Mouse (Mus musculus) stomach, postnatal 0 days (tissue): ENCODE results near the gene Mybpc2. TPM values are rescaled to one million over a fixed set of nuclear protein-coding genes. Genes with fewer than 3 reads are reported as not detected.

Experiments used
- ATAC-seq: fragments of 200-750 bp; cut with Nextera tagmentation; 2 replicates; pipeline ENCODE4 v1.8.0; 2017; ENCODE audit not compliant: low FRiP score, low TSS enrichment
- DNase-seq: peaks from one replicate; pipeline ENCODE4 v3.0.0-alpha.2; 2016; ENCODE audit warnings: low spot score
- H3K27ac ChIP-seq: fragments of 300-500 bp; sonication (generic); replicated peaks from 2 replicates; pipeline ENCODE4 v1.5.1; 2014; ENCODE audit warnings: mild to moderate bottlenecking, control low read depth
- H3K27me3 ChIP-seq: fragments of 300-500 bp; sonication (generic); 2 replicates; pipeline ENCODE4 v1.6.1; 2014; ENCODE audit warnings: low read length; ENCODE audit not compliant: control insufficient read depth, insufficient read depth
- H3K36me3 ChIP-seq: fragments of 300-500 bp; sonication (generic); 2 replicates; pipeline ENCODE4 v1.6.1; 2014; ENCODE audit warnings: low read length, mixed read lengths; ENCODE audit not compliant: control insufficient read depth, insufficient read depth
- H3K4me1 ChIP-seq: fragments of 300-500 bp; sonication (generic); replicated peaks from 2 replicates; pipeline ENCODE4 v1.6.1; 2014; ENCODE audit warnings: antibody characterized with exemption; ENCODE audit not compliant: control insufficient read depth, insufficient read depth
- H3K4me2 ChIP-seq: fragments of 300-500 bp; sonication (generic); replicated peaks from 2 replicates; pipeline ENCODE4 v1.6.1; 2014; ENCODE audit warnings: low read depth, mild to moderate bottlenecking, control low read depth, moderate library complexity
- H3K4me3 ChIP-seq: fragments of 300-500 bp; sonication (generic); 2 replicates; pipeline ENCODE4 v1.5.1; 2014; ENCODE audit warnings: low read depth, low read length, control low read depth
- H3K9ac ChIP-seq: fragments of 300-500 bp; sonication (generic); 2 replicates; pipeline ENCODE4 v1.6.1; 2014; ENCODE audit warnings: mild to moderate bottlenecking, low read length, control low read depth, mixed read lengths
- H3K9me3 ChIP-seq: fragments of 300-500 bp; sonication (generic); 2 replicates; pipeline ENCODE4 v1.6.1; 2016; ENCODE audit warnings: low read length; ENCODE audit not compliant: control insufficient read depth
- CTCF ChIP-seq: IDR thresholded peaks from 2 replicates; pipeline ENCODE4 v1.5.1; 2016; ENCODE audit warnings: antibody characterized with exemption, low read depth, mild to moderate bottlenecking, moderate library complexity
- EP300 ChIP-seq: optimal IDR thresholded peaks from 2 replicates; pipeline ENCODE3; 2016; ENCODE audit warnings: antibody characterized with exemption
- WGBS: fragments of 180-500 bp; shearing (Covaris S2); extraction: QIAGEN DNeasy Blood & Tissue Kit; methylation state at CpG from one replicate; pipeline ENCODE4 v1.1.7; 2014; 5-methylcytosine and 5-hydroxymethylcytosine counted together
- polyA plus RNA-seq: library from polyadenylated mRNA; unstranded; fragments of >200 nt; fragmentation: Nextera tagmentation; extraction: Ambion mirVana; gene quantifications from 2 replicates; pipeline ENCODE4 v1.2.1, GENCODE M21; 2015

Mybpc2 gene
- polyA plus RNA-seq, 1 experiment from 2014 or later, result 0.32 TPM

- peaks cover 4% of the 10 kb centered on the region for H3K36me3 ChIP-seq
- H3K27me3 ChIP-seq, result no peaks in the 10 kb centered on the region
- no peak overlapping the region for H3K4me3 ChIP-seq
- peak; percentile 81 for DNase-seq
- H3K9me3 ChIP-seq, result no peaks in the 10 kb centered on the region
- no peak overlapping the region for H3K4me2 ChIP-seq
- no peak overlapping the region for H3K27ac ChIP-seq
- TF ChIP-seq EP300 (no peak), CTCF (peak; percentile 98)
- ATAC-seq, result peak; percentile 43
- H3K4me1 ChIP-seq, result no peaks in the 10 kb centered on the region
- H3K9ac ChIP-seq, result no peak overlapping the region
- 31% methylated on average over 5 of the region's 5 CpGs for WGBS
Observed at GRCm38 (mm10) chr7:44484841-44485571, 39.5 kb downstream of the Mybpc2 start.

- no peak for TF ChIP-seq CTCF
- no peak for TF ChIP-seq EP300
- no peak overlapping the region for H3K4me2 ChIP-seq
- 100% methylated on average over 1 of the region's 1 CpGs for WGBS
- DNase-seq (no peak), ATAC-seq (no peak)
- no peak overlapping the region for H3K9ac ChIP-seq
- H3K36me3 ChIP-seq, result peaks cover 3% of the 10 kb centered on the region; the same call in 1 of the 2 replicates
- H3K4me3 ChIP-seq, result no peak overlapping the region
- H3K27me3 ChIP-seq, result no peaks in the 10 kb centered on the region
- no peak overlapping the region for H3K27ac ChIP-seq
- H3K4me1 ChIP-seq, result no peaks in the 10 kb centered on the region
- H3K9me3 ChIP-seq, result no peaks in the 10 kb centered on the region
Observed at GRCm38 (mm10) chr7:44484109-44484508, 40.3 kb downstream of the Mybpc2 start.

DNA sequence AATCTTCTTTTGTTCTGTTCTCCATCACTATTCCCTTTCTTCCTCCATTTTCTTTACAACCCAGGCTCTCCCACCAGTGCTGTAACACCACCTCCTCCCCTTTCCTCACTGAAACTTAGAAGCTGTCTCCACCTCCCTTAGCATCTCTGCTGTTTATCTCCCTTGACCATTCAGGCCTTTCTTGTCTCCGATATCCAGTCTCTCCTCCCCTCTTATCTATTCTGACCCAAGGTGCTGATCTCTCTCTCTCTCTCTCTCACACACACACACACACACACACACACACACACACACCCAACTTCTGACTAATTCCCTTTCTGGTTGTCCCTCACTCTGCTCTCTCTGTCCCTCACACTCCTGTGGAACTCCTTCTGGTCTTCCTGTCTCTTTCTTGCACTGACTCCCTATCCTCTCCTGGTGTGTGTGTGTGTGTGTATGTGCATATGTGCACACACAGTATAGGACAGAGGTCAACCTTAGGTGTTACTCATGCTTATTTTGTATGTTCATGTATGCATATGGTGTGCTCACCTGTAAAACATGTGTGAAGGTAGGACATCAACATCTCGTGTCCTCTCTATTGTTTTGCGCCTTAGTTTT is 41.5 kb downstream of the Mybpc2 start:
- Histone ChIP-seq H3K36me3 (no peaks in the 10 kb centered on the region), H3K9ac (no peak overlapping the region), H3K4me3 (no peak overlapping the region), H3K4me2 (no peak overlapping the region), H3K4me1 (no peaks in the 10 kb centered on the region), H3K9me3 (no peaks in the 10 kb centered on the region), H3K27ac (no peak overlapping the region), H3K27me3 (no peaks in the 10 kb centered on the region)
- ATAC-seq, result no peak
- WGBS, result 65% methylated on average over 3 of the region's 3 CpGs
- no peak for DNase-seq
- no peak for TF ChIP-seq EP300
- no peak for TF ChIP-seq CTCF

GRCm38 (mm10) chr7:44475046-44475614 is 49.3 kb downstream of the Mybpc2 start:
- no peaks in the 10 kb centered on the region for H3K36me3 ChIP-seq
- no peak overlapping the region for H3K4me2 ChIP-seq
- 31% methylated on average over 5 of the region's 5 CpGs for whole genome bisulfite sequencing
- H3K4me3 ChIP-seq, result no peak overlapping the region
- H3K9ac ChIP-seq, result no peak overlapping the region
- no peaks in the 10 kb centered on the region for H3K9me3 ChIP-seq
- no peaks in the 10 kb centered on the region for H3K27me3 ChIP-seq
- ATAC-seq, result no peak
- DNase-seq, result no peak
- no peaks in the 10 kb centered on the region for H3K4me1 ChIP-seq
- no peak overlapping the region for H3K27ac ChIP-seq
- TF ChIP-seq EP300 (no peak), CTCF (no peak)

GRCm38 (mm10) chr7:44474419-44474818 is 50.0 kb downstream of the Mybpc2 start:
- H3K27ac ChIP-seq, result no peak overlapping the region
- peak; percentile 45; the same call in 1 of the 2 replicates for ATAC-seq
- H3K4me3 ChIP-seq, result no peak overlapping the region
- H3K27me3 ChIP-seq, result no peaks in the 10 kb centered on the region
- no peak overlapping the region for H3K9ac ChIP-seq
- H3K4me2 ChIP-seq, result no peak overlapping the region
- no peaks in the 10 kb centered on the region for H3K36me3 ChIP-seq
- 41% methylated on average over 4 of the region's 4 CpGs for WGBS
- H3K4me1 ChIP-seq, result no peaks in the 10 kb centered on the region
- no peak for TF ChIP-seq EP300
- TF ChIP-seq CTCF, result no peak
- peak; percentile 47 for DNase-seq
- H3K9me3 ChIP-seq, result no peaks in the 10 kb centered on the region
